Mouse (Mus musculus) megakaryocyte-erythroid progenitor cell, adult 5-6 weeks (primary cell): ENCODE measurements at regions not wholly inside any gene's neighbourhood (a gene's known extent, or its start where the extent isn't known, plus 50 kb on each side); places are given as distances from the start of the nearest gene placed in this dataset.

Experiments used
- ATAC-seq: replicated peaks from 2 replicates; pipeline ENCODE4 v1.8.0; 2016; ENCODE audit warnings: mild to moderate bottlenecking, inconsistent platforms; ENCODE audit not compliant: severe bottlenecking, poor library complexity, low FRiP score, low TSS enrichment

DNA sequence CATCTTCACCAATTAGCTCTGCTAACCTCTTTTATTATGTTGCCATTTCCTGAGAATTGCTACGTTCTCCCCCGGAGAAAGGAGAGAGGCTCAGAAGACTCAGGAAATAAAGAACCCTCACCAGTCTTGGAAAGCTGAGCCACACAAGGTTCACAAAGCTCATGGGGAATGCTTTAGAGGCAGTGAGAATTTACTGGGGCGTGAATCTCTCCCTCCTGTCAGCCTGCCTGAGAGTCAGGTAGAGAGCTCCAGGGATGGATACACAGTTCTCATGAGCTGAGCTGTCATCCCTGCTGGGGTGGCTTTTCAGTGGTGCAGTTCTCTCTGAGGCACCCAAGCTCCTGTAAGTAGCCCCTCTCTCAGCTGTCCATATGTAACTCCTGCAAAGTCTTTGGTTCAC lies 203.0 kb upstream of the Ndst3 start:
- no peak for ATAC-seq

DNA sequence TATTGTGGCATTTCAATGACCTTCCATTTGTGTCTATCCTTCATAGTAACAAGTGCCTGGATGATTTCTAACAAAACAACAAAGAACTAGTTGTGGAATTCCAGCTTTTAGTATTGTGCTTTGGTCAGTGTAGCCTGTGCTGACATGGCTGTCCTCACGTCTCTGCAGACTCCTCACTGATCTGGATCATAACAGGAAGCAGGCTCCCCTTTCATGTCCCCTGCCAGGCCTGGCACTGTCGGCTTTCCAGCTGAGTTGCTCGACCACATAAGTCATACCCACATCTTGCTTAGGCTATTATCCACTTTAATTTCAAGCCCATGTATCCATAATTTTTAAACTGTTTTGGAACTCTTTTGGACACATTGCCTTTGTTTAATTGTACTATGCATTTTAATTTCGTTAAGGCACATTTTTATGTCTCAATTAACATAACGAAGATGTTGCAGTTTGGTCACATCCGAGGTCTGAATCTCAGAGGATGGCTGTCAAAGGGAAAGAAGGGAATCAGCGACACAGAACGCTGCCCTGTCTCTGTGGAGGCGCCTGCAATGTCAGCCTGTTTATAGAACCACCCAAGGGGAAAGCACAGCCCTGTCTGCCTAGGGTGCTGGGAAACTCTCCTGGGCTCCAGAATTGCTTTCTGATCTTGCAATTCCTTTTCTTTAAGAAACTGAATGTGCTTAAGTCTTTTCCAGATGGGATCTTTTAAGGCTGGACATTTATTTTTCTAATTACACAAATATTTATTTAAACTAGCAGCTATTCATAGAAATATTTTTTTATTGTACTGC lies 215.5 kb upstream of the Ndst3 start:
- ATAC-seq, result no peak

DNA sequence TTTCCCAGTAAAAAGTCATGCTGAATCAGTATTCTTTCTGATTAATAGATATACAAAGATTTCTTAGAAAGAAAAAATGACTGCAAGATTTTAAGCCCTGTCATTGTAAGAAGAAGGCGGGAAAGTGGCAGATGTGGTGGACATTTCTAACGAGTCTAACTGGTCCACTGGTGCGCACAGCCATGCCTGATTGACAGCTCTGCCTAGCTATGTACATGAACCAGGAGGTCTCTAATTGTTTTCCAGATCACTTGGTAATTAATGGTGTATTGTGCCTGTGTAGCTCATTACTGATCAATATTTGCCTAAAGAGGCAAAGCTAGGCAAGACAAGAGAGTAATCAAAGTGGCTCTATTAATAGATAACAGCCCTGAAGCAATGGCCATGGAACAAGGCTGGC lies 227.5 kb upstream of the Ndst3 start:
- no peak for ATAC-seq

DNA sequence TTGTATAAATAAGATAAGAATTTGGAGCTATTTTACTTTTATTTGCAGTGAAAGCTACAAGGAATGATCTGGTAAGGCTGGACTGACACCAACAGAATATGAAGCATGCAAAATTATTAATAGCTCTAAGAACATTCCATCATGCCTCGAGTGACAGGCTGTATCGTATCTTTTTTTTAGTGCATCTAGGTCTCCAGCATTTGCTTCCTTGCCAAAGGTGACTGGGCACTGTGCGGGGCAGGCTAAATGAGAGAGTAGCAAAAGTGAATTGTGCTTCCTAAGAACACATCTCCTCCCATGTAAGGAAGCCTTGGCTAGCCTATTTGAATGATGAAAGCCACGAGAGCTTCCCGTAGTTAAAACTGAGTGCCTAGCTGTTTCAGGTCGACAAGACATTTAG lies 261.5 kb upstream of the Ndst3 start:
- no peak for ATAC-seq

DNA sequence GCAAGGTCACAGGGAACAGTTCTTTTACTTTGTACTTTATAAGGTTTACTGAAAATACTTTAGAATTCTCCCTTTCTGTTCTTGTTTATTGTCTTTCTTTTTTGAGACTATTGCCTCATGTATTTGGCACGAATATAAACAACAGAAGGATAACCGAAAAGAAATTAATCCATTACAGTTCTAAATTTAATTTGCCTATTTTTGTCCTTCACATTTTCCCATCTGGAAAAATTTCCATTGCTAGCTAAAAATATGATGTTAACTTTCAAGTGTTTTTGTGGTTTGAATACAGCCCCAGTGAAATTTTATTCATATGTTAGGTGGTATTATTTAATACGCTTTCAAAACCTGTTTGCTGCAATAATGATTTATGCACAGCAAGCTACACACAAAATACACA lies 276.7 kb upstream of the Ndst3 start:
- ATAC-seq, result no peak

DNA sequence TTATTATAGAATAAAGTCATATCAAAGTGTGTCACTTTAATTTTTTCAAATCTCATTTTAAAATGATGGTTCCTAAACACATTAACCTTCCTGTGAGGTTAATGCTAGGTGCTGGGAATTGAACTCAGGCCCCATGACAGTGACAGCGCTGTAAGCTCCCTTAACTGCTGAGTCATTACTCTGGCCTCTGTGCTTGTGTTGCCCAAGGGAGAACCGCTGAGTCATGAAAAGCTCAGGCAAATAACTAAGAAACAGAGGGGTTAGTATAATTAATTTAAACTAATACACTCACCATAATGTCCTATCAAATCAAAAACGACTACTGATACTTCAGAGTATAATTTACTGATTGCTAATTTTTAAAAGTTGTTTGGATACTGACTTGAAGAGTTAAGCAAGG lies 281.7 kb upstream of the Ndst3 start:
- ATAC-seq, result no peak

DNA sequence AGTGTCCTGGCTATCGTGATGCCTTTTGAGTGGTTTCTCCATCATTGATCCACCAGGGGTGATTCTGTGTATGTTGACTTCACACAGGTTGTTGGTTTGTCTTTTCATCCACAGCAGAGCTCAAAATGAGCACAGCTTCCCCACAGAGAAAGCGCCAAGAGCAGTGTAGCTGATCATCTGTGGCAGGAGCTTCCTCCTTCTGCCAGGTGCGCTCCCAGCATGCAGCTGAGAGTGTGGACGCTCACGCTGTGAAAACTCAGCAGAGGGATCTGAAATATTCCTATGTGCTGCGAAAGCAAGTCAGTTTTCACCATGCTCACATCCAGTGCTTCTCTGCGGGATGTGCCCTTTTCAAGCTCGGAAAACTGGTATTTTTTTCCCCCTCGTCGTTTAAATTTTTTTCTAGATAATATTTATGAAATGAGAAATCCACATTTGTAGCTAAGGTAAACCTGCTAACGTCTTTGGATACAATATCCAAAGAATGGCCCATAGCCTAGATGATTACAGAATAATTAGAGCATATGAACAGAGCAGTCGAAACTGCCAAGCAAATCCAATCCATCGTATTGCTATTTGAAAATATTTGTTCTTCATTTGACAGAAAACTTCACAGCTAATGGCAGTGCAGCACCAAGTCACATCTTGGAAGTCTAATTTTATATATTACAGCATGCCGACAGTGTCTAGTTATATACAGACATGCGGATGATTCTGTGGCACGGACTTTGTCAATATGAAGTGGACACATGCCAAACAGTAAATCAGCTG lies 283.3 kb upstream of the Ndst3 start:
- ATAC-seq, result no peak

DNA sequence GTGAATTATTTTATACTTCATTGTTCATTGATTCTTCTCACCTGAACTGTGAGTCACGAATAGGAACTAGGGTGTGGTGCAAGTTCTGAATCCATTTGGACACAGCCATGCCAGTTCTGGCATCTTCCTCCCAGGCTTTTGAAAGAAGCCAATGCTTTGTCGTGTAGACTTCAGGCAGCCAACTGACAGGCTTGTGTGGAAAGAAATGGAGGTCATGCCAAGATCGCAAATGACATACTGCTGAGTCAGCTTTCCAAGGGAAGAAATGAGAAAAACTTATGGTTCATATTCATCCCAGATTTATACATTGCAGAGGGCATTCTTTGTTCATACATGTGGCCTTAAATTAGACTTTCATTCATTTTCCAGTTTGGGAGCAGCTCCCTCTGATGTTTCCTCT lies 285.8 kb upstream of the Ndst3 start:
- no peak for ATAC-seq

DNA sequence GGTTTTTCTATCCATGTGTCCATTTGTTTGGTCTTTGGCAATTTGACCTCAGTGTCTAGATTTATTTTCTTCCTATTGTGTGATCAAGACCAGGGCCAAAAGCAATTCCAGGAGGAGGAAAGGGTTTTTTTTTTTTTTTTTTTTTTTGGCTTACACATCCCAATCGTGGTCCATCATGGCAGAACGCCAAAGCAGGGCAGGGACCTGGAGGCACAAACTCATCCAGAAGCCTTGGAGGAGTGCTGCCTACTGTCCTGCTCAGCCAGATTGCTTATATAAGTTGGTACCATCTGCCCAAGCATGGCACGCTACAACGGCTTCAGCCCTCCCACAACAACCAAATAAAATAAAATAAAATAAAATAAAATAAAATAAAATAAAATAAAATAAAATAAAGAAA lies 286.5 kb upstream of the Ndst3 start:
- ATAC-seq, result no peak

DNA sequence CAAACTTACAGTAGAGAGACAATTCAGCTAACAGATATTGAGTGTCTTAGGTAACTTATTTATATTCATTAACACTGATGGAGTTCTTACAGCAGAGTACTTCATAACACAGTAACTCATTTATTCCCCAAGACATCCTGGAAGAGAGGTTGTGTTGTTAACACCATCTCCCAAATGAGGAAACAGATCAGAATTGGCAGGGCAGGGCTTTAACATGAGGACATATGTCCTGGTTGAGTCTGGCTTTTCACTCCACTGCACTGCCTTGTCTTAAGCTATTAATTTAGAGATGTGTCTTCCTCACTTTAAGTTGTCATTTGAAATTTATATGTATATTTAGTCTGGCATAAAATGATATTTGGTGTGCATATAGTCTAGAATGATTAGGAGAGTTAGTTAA lies 292.4 kb upstream of the Ndst3 start:
- no peak for ATAC-seq

DNA sequence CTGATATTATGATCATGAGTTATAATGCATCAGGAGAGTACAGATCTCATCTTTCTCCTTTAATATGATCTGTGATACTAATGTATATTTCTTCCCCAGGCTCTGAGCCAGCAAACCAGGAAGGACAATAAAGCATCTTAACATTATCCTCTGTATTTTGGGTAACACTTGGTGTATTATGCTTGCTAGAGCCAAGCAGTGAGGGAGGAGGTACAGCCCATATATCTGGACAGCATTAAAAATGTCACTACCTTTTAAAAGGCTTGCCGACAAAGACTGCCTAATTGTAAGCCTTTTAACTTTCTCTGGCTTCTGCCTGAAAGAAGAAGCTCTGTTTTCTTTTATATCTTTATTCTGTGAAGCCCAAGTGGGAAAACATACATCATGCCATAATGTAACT lies 292.9 kb upstream of the Ndst3 start:
- no peak for ATAC-seq

DNA sequence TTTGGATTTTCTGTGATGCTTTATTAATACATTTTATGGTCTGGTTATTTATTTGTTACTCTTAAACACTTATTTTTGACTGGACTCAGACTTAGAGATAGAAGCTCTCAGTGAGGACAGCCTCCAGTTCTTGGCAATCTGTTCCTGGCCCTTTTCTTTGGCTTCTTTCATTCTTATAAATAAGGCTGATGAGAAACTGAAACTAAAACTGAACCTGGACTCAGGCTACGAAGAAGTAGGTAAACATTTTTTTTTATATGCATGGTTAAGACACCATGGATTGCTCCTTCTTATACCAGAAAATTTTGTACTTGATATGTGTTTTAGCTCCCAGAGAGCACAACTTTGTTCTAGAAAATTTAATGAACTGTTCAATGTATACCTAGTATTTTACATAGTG lies 293.4 kb upstream of the Ndst3 start:
- ATAC-seq, result no peak

DNA sequence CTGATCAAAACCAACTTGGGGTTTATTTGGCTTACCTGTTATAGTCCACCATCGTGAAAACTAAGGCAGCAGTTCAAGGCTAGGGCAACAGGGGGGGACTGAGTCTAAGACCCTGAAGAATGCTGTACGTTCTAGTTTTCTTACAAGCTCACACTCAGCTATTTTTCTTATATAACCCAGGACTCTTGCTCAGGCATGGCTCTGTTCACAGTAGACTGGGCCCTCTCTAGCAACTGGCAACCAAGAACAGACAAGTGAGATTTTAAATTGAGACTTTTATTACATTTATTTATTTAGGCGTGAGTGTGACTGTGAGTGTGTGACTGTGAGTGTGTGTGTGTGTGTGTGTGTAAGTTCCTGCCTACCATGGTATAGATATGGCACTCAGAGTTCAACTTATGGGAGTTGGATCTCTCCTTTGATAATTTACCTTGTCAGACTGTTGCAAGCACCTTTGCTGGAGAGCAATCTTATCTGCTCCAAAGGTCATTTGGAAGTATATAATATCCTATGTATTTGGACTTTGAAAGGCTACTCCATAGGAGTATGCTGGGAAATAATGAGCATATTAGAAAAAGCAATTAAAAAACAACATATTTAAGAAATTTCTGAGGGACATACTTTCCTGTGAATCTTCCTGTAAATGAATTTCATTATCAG lies 309.4 kb upstream of the Ndst3 start:
- no peak for ATAC-seq

DNA sequence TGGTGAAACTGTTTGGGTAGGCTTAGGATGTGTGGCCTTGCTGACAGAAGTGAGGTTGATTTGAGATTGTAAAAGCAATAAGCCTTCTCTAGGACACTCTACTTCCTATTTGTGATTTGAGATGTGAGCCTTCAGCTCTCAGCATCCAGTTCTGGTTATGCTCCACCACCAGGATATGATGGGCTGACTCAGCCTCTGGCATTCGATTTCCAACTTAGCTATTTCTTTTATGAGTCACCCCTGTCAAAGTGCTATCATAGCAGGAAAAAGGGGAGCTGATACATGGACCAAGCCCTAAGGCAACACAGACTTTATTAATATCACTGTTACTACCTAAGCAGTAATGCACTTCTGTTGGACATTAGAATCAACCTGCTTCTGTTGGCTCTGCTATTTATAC lies 310.2 kb upstream of the Ndst3 start:
- no peak for ATAC-seq

DNA sequence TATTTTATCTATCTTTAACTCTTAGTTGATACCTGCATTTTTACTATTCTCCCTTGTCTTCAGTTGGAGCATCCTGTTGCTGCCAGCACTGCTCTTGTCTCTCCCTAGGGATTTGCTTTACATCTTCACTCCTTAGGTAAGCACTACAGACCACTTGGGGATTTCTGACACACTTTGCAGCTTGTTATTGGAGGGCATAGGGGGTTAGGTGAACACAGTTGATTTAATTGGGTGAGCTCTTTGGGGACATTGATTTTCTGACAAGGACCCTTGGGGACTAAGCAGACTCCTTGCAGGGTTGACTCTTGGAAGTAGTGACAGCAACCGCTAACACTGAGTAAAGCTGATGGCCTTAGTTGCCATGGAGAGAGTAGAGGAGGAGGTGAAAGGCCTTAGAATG lies 309.0 kb upstream of the Tram1l1 start:
- ATAC-seq, result no peak

DNA sequence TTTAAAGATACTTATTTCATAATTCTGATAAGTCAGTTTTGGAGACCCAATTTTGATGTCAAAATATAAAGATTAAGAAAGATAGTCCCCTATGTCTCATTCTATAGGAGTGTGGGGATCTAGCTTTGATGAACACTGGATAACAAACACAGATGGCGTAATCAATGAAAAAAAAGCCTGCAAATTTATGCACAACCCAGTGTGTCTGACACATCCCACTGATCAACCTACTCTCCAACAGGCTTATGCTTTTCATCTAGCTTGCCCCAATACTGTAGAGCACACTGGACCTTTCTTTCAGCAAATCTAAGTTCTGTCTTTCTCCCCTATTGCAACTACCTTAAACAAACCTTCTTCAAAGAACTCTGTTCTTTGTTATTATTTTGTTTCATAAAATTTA lies 302.0 kb upstream of the Tram1l1 start:
- ATAC-seq, result no peak

DNA sequence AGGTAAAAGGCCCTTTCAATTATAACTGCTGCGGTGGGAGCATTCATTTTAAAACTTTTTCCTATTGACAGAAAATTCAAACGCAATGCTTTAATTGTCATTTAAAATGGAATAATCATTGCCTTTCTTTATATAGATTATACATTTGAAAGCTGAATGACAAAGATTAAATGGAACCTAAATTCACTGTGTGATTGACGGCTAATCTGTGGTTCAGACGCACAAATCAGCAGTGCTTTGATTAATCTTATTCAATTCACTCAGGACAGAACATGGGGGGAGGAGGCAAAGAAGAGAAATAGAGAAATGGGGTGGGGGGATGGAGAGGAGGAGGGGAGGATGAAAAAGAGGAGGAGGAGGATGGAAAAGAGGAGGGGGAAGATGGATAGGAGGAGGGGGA lies 294.5 kb upstream of the Tram1l1 start:
- no peak for ATAC-seq

DNA sequence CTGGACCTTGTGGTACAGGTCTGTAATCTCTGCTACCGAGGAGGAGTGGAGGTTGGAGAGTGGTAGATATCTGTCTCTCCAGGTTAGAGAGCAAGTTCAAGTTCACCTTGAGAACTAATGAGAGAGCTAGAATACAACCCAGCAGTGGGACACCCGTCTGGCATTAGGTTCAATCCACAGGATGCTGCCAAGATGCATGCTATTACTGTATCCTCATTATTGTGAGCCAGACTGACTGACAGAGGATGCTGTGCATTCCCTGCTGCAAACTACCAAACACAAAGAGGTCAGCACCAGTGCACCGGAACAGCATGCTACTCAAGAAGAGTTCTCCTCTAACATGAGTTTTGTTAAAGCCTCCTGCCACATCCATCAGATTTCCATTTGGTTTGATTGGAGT lies 253.6 kb upstream of the Tram1l1 start:
- no peak for ATAC-seq

DNA sequence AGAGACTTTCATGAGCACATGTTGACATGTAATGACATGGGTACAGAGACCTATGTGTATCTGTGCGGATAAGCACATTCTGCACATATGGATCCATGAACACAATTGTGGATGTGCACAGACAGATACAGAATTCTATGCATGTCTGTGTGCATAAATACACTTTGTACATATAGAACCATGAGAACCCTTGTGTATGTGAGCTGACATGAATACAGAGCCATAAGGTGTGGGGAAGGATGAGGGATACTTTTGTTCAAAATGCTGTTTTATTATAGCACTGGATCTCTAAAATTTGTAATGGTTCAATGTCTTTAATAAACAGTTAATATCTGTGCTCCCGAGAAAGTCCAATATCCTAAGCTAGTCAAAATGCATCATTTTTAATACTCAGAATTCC lies 253.1 kb upstream of the Tram1l1 start:
- ATAC-seq, result no peak

DNA sequence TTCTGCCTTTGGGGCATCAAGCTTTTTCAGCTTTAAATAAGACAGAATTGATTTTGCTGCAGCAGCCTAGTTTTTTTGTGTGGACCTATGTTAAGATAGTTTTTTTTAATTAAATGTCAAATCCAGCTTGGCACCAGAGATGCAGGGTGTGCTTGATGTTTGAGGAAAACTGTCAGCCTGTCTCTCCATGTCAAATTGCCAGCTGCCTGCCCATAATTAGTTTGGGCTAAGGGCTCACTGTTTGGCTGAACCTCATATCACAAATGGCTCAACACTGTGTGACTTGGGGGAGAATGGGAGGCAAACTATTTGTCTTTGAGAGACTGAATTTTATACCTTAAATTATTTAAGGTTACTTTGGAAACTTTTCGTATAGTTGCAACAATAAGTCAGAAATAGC lies 252.7 kb upstream of the Tram1l1 start:
- ATAC-seq, result no peak

DNA sequence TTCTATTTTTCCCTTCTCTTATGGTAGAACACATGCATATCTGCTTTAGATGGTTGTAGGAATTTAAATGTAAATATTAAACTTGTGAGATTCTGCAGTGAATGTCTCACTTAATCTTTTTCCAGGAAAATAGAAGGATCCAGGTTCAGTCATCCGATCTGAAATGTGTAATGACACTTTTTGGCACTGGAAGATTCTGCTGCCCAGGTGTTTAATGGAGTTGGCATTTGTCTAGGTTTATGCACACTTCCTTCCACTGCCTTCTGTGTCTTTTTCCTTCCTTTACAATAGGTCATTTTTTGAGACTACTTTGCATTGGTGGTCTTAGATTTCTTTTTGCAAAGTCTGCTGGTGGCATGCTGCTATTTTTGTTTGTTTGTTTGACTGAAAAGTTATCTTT lies 251.5 kb upstream of the Tram1l1 start:
- no peak for ATAC-seq
